Mouse (Mus musculus) layer of hippocampus, adult 11-12 months (tissue): ENCODE data around the gene Fosl2.

Experiments
- DNase-seq: peaks from one replicate; pipeline ENCODE4 v3.0.0; 2022; ENCODE audit warnings: low spot score

Fosl2 gene

GRCm38 (mm10) chr5:32135336-32136206 lies at the start of gene Fosl2:
Gene Fosl2, plus strand, starts transcription at chr5:32135801.
- DNase-seq = peak; percentile 94

DNA sequence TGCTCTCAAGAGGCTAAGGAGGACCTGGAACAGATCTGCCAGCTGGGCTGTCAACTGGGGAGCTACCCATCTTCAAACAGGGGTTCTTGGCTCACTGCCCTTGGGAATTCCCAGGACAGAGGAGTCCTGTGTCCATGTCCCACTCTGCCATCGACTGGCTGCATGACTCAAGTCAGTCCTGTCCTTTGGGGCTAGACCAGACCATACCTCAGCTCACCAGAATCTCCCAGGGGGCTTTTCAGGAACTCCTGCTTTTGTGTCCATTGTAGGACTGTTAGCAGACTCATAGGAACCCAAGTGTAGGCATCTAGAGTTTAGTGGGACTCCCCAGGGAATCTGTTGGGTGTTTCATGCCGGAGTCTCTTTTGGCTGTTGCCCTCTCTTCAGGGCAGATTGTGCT lies 49.6 kb upstream of the Fosl2 start:
- DNase-seq = no peak

GRCm38 (mm10) chr5:32086526-32087090 lies 49.0 kb upstream of the Fosl2 start:
- no peak for DNase-seq

DNA sequence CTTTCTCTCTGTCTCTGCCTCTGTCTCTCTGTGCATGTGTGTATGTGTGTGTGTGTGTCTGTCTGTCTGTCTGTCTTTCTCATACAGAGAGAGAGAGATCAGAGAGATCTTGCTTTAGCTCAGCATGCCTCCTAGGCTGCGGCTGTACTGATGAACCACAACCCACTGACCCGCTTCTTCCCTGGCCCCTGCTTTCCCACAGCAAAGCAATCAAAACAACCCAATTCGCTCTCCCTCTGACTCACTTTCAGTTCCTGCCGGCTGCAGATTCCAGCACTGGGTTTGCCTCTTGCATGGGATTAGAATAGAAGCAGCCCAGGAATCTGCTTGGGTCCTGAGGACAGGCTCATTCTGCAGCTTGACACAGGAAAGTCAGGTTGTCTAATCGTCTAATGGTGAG lies 46.1 kb upstream of the Fosl2 start:
- no peak for DNase-seq

- DNase-seq = no peak
Observed at GRCm38 (mm10) chr5:32092281-32092680, 43.3 kb upstream of the Fosl2 start.

DNA sequence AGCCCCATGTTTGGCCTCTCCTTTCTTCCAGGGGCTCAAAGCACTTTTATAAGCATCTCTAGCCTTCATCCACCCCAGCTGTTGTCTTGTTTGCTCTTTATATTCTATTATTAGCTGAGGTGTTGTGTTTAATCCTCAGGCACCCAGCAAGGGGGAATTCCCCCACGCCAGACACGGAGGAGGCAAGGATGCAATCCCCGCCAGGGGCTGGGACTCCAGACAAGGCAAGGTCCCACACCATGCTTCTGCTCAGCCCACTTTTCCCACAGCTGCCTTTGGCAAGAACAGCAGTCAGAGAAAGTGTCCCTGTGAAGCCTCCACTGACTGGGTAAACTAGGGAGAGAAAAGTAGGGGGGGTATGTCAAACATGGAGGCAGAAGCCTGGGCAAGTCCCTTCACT lies 36.9 kb upstream of the Fosl2 start:
- no peak for DNase-seq

- no peak for DNase-seq
Observed at GRCm38 (mm10) chr5:32102484-32102883, 33.1 kb upstream of the Fosl2 start.

DNA sequence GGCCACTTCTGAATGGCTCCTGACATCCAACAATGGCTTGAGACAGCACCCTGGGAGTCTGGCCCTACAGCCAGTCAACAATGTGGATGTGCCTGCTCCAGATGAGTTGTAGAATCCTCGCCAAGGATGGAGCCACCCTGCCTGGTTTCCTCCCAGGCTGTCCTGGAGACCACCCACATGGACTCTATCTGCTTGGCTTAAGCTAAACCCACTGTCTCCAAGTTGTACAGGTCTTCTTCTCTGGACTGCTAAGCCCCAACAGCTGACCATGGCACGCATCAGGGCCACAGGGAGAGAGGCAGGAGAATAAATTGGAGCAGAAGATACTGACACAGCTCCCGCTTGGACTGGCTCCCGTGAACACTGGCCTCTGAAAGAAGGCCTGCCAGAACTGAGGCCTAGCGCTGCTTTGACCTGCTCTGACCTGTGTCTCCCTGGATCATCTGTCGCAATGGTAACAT lies 32.6 kb upstream of the Fosl2 start:
- DNase-seq = no peak

DNA sequence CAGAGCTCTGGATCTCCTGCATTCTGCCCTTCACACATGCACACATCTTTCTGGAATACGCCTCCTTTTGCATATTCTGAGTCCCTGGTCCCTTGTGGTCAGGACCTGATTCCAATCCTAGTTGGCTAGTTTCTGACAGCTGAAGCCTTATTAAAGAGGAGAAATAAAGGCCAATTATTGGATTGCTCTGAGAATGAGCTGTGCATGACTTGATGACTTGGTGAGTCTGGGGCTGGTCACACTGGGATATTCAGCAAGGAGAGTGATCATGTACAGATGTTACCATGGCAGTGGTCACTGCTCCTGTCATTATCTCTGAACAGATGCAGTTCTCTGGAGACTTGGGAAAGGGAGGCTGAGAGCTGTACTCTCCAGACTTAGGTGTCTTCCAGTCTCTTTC lies 32.1 kb upstream of the Fosl2 start:
- no peak for DNase-seq

DNA sequence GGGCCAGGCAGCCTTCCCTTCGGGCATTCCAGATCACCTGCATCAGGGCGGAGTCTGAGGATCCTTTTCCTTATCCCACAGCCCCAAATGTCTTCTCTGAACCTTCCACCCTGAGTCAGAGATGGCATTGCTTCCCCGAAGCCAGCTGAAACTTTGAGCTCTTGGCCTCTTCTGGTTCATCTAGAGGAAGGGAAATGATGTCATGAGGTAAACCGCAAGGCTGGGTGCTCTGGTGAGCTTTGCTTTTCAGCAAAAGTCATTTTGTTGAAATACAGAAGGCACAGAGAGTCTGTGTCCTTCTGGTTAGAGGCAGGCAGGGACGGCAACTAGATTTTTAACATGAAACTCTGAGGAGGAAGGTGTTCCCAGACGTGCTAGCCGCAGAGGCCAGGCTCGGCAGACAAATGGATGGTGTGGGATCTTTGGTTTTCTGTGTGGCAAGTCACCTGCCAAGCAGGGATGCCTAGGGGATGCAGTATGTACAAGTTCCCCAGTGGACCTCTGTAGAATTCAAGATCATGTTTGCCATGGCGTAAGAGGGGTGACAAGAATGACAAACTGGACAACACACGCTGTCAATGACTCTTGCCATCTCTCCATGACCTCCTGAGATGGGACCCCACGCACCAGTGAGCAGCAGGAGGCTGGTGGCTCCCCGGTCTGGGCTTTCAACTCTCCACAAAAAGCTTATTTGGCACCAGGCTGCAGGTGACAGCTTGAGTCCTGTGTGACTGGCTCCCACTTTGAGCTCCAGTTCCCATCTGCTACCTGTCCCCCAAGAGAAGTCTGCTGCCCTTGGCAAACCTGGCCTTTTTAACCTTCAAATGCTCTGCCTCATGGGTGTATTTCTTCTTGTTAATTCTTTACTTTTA lies 31.2 kb upstream of the Fosl2 start:
- no peak for DNase-seq

GRCm38 (mm10) chr5:32106473-32107140 lies 29.0 kb upstream of the Fosl2 start:
- no peak for DNase-seq

DNA sequence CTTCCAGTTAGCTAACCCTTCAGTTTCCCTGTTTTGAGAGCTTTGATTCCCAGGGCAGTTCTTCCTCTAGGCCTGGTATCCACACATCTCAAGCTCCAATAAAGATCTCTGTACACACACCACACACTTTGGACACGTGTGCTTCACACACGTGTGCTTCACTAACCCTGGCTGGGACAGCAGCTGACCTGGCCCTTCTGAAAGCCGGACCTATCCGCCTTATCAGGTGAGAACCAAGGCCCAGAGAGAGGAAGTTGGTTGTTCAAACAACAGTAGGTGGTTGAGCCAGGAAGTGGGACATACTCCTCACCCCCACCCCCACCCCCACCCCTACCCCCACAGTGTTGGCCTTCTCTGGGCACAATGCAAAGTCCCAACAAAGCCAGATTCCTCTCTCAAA lies 24.9 kb upstream of the Fosl2 start:
- no peak for DNase-seq

DNA sequence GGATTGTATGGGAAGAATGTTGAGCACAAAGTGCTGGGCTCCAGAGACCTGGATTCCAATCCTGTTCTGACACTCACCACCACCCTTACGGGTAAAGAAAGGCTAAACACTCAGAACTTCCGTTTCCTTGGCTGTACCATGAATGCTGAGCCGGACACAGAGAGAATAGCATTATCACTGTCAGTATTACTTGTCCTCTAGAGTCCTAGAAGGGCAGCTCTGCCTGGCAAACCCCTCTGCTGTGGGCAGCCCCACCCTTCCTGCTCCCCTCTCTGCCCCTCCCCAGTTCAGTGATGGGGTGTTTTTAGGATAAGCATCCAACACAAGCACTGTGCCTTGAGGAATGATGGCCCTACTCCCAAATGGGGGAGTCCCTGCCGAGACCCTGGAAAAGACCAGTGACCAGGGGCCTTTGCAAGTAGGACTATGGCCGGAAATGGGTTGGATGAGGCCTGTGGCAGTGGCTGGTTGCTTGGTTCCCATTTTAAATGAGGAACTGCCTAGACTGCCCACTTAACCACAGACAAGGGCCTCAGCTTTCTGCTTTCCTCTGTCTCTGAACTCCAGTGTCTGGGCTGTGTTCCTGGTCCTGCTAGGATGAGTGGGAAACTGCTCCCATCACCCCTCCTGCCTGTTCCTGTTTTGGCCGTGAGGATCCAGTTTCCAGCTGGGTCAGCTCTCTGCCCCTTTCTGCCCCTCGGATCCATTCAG lies 23.2 kb upstream of the Fosl2 start:
- no peak for DNase-seq

DNA sequence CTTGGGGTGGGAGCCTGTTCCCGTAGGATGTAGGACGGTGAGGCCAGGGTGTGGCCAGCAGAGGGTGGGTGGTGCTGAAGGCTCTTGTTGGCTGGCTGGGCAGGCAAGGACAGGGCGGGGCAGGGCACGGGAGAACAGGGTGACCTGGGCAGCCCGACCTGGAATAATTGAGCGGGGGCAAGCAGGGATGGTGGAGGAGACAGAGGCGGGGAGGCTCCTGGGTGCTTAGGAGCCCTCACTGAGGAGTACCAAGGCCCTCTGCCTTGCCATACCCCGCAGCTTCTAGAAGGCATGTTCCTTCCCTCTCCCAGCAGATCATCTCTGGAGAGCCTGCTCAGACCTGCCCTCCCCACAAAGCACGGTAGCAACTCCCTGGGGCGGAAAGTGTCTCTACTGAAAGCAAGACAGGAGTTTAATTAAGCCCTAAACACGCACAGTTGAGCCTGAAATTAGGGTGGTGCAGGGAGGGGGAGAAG lies 14.7 kb upstream of the Fosl2 start:
- DNase-seq = no peak

GRCm38 (mm10) chr5:32121936-32122335 lies 13.7 kb upstream of the Fosl2 start:
- no peak for DNase-seq

DNA sequence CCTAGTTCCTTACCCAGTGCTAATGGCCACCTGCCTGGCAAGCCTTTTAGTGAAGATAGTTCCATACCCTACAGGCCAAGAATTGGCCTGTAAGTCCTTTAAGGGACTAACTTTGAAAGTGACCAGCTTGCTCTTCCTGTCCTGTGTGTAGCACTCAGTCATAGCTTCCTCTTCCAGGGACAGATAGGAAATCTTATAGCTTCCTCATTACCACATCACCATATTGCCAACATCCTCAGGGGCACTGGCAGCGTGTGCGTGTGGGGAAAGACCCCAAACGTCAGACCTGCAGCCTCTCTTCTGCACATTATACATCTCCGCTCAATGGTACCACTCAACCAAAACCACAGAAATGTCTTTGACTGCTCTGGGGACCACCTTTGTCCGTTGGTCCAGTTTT lies 13.2 kb upstream of the Fosl2 start:
- DNase-seq = no peak

GRCm38 (mm10) chr5:32124957-32125356 lies 10.6 kb upstream of the Fosl2 start:
- DNase-seq = no peak

- DNase-seq = no peak
Observed at GRCm38 (mm10) chr5:32127226-32127625, 8.4 kb upstream of the Fosl2 start.

- DNase-seq = no peak
Observed at GRCm38 (mm10) chr5:32127927-32128326, 7.7 kb upstream of the Fosl2 start.

DNA sequence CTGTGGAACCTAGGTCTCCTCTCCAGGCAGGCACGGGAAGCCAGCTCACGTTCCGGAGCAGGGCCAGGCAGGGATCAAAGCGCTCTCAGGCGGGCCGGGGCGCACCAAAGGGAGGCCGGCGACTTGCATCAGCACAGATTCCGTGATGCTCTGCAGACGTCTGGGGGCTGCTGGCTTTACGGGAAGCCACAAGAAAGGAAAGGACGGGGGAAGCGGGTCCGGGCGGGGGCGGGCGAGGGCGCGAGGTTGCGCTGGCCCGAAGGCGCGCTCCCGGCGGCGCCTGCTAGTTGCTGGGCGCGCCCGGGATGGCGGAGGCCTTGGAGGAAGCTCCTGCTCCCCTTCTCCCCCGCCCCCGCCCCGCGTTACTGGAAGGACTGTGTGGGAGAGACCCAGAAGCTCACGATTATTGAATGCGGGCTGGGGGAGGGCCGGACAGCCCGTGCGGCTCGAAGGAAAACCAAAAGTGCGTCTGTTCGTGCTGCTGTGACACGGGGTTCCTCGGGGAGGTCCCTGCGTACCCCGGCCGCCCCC lies 2.6 kb upstream of the Fosl2 start:
- DNase-seq = peak; percentile 44

GRCm38 (mm10) chr5:32133549-32134004 lies 2.0 kb upstream of the Fosl2 start:
- DNase-seq = peak; percentile 74
